In the genomic region with DNA sequence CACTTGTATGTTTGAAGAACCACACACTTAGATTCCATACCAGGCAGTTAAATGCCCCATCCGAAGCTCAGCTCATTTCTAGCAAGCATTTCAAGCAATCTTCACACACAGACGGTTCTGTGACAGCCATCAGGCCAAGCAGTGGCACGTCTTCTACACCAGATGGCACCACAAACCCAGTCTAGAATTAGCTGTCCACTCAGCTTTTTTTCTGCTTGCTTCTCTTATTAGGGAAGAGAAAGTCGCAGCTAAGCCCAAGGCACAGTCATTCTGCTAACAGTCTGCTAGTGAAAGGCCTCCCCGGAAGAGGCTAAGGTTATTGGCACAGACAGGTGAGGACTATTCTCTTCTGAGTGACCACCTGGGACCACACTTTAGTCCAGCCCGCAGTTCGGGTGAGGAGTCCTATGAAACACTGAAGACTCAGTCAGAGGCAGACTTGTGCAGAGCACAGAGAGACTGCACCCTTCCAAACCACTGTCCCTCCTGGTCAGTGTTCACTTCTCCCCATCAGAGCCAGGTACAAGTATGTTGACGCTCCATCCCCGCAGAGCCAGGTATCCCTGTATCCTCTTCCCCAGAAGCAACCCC, we compare ENCODE assay signal across 8 mouse cellular contexts. TPM values are rescaled to one million over a fixed set of nuclear protein-coding genes. Genes with fewer than 3 reads are reported as not detected.
DNase-seq lines count a peak whose midpoint lies in the region; ATAC-seq and TF ChIP-seq lines count a peak whose summit lies in the region.

No protein-coding gene starts in this region.

- H3K9me3 ChIP-seq in limb, embryonic 11.5 days (ENCODE audit: control insufficient read depth, low read length): no peaks in the 10 kb centered on the region
- no peaks in the 10 kb centered on the region for H3K9me3 ChIP-seq in neural tube, embryonic 14.5 days (ENCODE audit: control insufficient read depth, low read length)

- H3K27me3 ChIP-seq in cerebellum, adult 2 months (ENCODE audit: control insufficient read depth, insufficient read depth, low read length): no peaks in the 10 kb centered on the region
- no peaks in the 10 kb centered on the region for H3K27me3 ChIP-seq in limb, embryonic 11.5 days (ENCODE audit: control insufficient read depth, insufficient read depth, low read length)
- H3K27me3 ChIP-seq in neural tube, embryonic 14.5 days (ENCODE audit: control insufficient read depth, insufficient read depth, low read length): no peaks in the 10 kb centered on the region

- no peaks in the 10 kb centered on the region for H3K4me1 ChIP-seq in cerebellum, adult 2 months (ENCODE audit: control insufficient read depth, insufficient read depth, low read length)
- peaks cover 2% of the 10 kb centered on the region; the same call in 1 of the 2 replicates for H3K4me1 ChIP-seq in limb, embryonic 11.5 days (ENCODE audit: control insufficient read depth, insufficient read depth, low read length)
- no peaks in the 10 kb centered on the region for H3K4me1 ChIP-seq in neural tube, embryonic 14.5 days (ENCODE audit: control insufficient read depth, insufficient read depth, low read length)

- TF ChIP-seq POLR2A in cerebellum, adult 2 months (IDR thresholded peaks at IDR 0.05; ENCODE audit: borderline replicate concordance, insufficient read depth, low read length): no peak

- H3K27ac ChIP-seq in cerebellum, adult 2 months (ENCODE audit: insufficient read depth, low read length): no peak overlapping the region
- no peak overlapping the region for H3K27ac ChIP-seq in limb, embryonic 11.5 days (replicated peaks; ENCODE audit: low read depth, low read length)
- H3K27ac ChIP-seq in neural tube, embryonic 14.5 days (ENCODE audit: low read depth, low read length): no peak overlapping the region

- no peak overlapping the region for H3K4me2 ChIP-seq in limb, embryonic 11.5 days (ENCODE audit: low read depth, severe bottlenecking)
- H3K4me2 ChIP-seq in neural tube, embryonic 14.5 days (ENCODE audit: low read depth, low read length): no peak overlapping the region

- H3K9ac ChIP-seq in limb, embryonic 11.5 days (ENCODE audit: low read length): no peak overlapping the region
- no peak overlapping the region for H3K9ac ChIP-seq in neural tube, embryonic 14.5 days (replicated peaks; ENCODE audit: low read depth, low read length)

- TF ChIP-seq CTCF in cerebellum, adult 2 months (IDR thresholded peaks at IDR 0.05; ENCODE audit: borderline replicate concordance, insufficient read depth, low read depth, low read length): peak; percentile 75

- H3K36me3 ChIP-seq in limb, embryonic 11.5 days (ENCODE audit: control insufficient read depth, insufficient read depth, low read length): no peaks in the 10 kb centered on the region
- no peaks in the 10 kb centered on the region for H3K36me3 ChIP-seq in neural tube, embryonic 14.5 days (ENCODE audit: control insufficient read depth, insufficient read depth, low read length)

- ATAC-seq in cerebellum, adult (ENCODE audit: insufficient number of reproducible peaks, low FRiP score, low TSS enrichment): no peak
- peak; percentile 91 for ATAC-seq in frontal cortex, adult (ENCODE audit: low TSS enrichment)
- no peak for ATAC-seq in limb, embryonic 11.5 days (ENCODE audit: insufficient number of reproducible peaks, low FRiP score, low TSS enrichment, low read depth)
- peak; percentile 78; the same call in 1 of the 2 replicates for ATAC-seq in neural tube, embryonic 14.5 days (ENCODE audit: low read depth)

- DNase-seq in cerebellum, adult 11 months: peak; percentile 7
- DNase-seq in cerebellum, adult 2 months: peak; percentile 30 to 38
- peak; percentile 61 for DNase-seq in kidney, adult 9 months
- peak; percentile 72 for DNase-seq in limb, embryonic 11.5 days (ENCODE audit: low spot score)
- DNase-seq in c-Kit-positive CD71-positive TER-119-positive erythroid progenitor cells, embryonic 14.5 days (ENCODE audit: low spot score): no peak

- 54% methylated on average over 9 of the region's 9 CpGs for WGBS in cerebellum, adult 2 months
- 59% methylated on average over 9 of the region's 9 CpGs for whole genome bisulfite sequencing in limb, embryonic 11.5 days
- WGBS in neural tube, embryonic 14.5 days: 55% methylated on average over 9 of the region's 9 CpGs

- H3K4me3 ChIP-seq in cerebellum, adult 2 months (replicated peaks; ENCODE audit: insufficient read depth, low read depth, low read length): no peak overlapping the region
- no peak overlapping the region for H3K4me3 ChIP-seq in limb, embryonic 11.5 days (ENCODE audit: low read depth, low read length)
- no peak overlapping the region for H3K4me3 ChIP-seq in neural tube, embryonic 14.5 days (ENCODE audit: low read depth, low read length)

RNA-seq across cellular contexts. Expression of a gene that starts 45.0 kb away (rescaled TPM):
- polyA plus RNA-seq in cerebellum, adult 2 months (2012; rRNA removed): 6.8 and 8.1 TPM in 2 replicates
- 11.8 and 15.4 TPM in 2 replicates for polyA plus RNA-seq in limb, embryonic 11.5 days (2014; fragmentation: Nextera tagmentation; extraction: Ambion mirVana)
- polyA plus RNA-seq in neural tube, embryonic 14.5 days (2014; fragmentation: Nextera tagmentation; extraction: Ambion mirVana): 8.2 and 11.3 TPM in 2 replicates

Comparison
In these comparisons a context has a peak if more than half of its experiments do, and no peak if none do; other contexts are left out.
1. ATAC-seq: peak in frontal cortex, adult (single experiment) and neural tube, embryonic 14.5 days (single experiment); none in cerebellum, adult (single experiment) and limb, embryonic 11.5 days (single experiment).